Mouse (Mus musculus) testis, adult 2 months (tissue): Measurements from ENCODE around the gene Serpinb1c. TPM values are rescaled to one million over a fixed set of nuclear protein-coding genes. Genes with fewer than 3 reads are reported as not detected.
A peak's percentile ranks its signal among the peaks of the same experiment; 100 is the strongest.
"Not testable (repeated sequence)": the region's sequence is repeated elsewhere in the genome, so short reads cannot be mapped to it uniquely, and the experiment has no call there.

Experiments
- H3K27ac ChIP-seq: fragments of 200-500 bp; 2 replicates; pipeline ENCODE4 v1.5.1; 2012; ENCODE audit warnings: low read depth, low read length; ENCODE audit not compliant: control insufficient read depth, insufficient read depth
- H3K27me3 ChIP-seq: fragments of 200-500 bp; 2 replicates; pipeline ENCODE4 v1.6.1; 2012; ENCODE audit warnings: mild to moderate bottlenecking, low read length, moderate library complexity; ENCODE audit not compliant: control insufficient read depth, insufficient read depth
- H3K36me3 ChIP-seq: fragments of 200-500 bp; 2 replicates; pipeline ENCODE4 v1.6.1; 2012; ENCODE audit warnings: mild to moderate bottlenecking, low read length; ENCODE audit not compliant: control insufficient read depth, insufficient read depth
- H3K4me1 ChIP-seq: fragments of 200-500 bp; 2 replicates; pipeline ENCODE4 v1.6.1; 2012; ENCODE audit warnings: low read length; ENCODE audit not compliant: control insufficient read depth, insufficient read depth
- H3K4me3 ChIP-seq: fragments of 200-500 bp; 2 replicates; pipeline ENCODE4 v1.5.1; 2012; ENCODE audit warnings: low read depth, mild to moderate bottlenecking, low read length, moderate library complexity, mixed read lengths; ENCODE audit not compliant: control insufficient read depth
- CTCF ChIP-seq: fragments of 200-500 bp; IDR thresholded peaks from 2 replicates; pipeline ENCODE4 v1.5.1; 2012; ENCODE audit warnings: low read depth, mild to moderate bottlenecking, inconsistent platforms, low read length, moderate library complexity; ENCODE audit not compliant: control insufficient read depth, insufficient read depth, insufficient replicate concordance
- POLR2A ChIP-seq: fragments of 200-500 bp; IDR thresholded peaks from 2 replicates; pipeline ENCODE4 v1.6.1; 2012; ENCODE audit warnings: low read depth, mild to moderate bottlenecking, inconsistent platforms, low read length, moderate library complexity; ENCODE audit not compliant: control insufficient read depth
- polyA plus RNA-seq: library from polyadenylated mRNA; depleted of rRNA; stranded (reverse); fragments of >200 nt; gene quantifications from 2 replicates; pipeline ENCODE4 v1.2.3, GENCODE M21; 2012

The Serpinb1c gene
- polyA plus RNA-seq, 1 experiment = not detected

DNA sequence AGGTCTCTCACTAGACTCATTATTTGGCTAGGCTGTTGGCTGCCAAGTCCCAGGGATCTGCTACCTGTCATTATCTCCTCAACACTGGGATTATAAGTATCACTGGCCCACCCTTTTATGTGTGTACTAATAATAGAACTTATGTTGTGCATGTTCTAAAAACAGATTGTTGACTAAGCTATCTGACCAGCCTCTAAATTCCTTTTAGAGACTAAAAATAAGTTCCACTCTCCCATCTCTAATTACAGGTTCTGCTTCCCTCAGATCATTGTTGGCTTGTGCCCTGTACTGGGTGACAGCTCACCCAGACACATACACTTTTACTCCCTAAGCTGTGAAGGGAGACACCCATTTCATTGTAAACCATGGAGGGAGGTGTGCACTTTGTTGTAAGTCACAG lies 24.6 kb upstream of the Serpinb1c start:
- Histone ChIP-seq H3K4me3 (no peak overlapping the region), H3K27me3 (no peaks in the 10 kb centered on the region), H3K4me1 (no peaks in the 10 kb centered on the region), H3K36me3 (no peaks in the 10 kb centered on the region), H3K27ac (no peak overlapping the region)
- TF ChIP-seq POLR2A (no peak), CTCF (no peak)

DNA sequence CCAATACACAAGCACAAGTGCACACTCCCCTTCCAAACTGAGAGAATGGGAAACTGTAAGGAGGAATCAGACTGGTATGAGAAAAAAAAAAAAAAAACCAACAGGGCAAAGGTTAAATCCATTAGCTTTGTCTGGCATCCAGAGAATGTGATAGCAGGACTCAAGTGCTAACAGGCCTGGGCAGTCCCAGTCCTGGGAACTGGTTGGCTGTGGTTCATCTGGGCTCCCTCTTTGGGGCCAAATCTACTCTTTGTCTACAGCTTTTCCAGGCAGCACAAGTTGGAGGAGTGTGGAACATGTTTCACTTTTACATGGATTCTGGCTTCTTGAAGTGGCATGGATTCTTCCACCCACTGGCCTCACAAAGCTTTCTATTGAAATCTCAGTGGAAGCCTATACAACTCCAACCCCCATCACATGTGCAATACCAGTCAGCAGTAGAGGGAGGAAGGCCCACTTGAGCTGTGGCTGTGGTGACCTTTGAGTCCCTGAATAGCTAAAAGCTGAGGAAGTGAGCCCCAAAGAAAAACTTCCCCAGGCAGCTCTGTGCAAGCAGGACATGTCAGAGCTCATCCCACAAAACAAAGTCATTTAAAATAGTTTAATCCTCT lies 14.9 kb upstream of the Serpinb1c start:
- TF ChIP-seq POLR2A (no peak), CTCF (no peak)
- no peak overlapping the region for H3K27ac ChIP-seq

DNA sequence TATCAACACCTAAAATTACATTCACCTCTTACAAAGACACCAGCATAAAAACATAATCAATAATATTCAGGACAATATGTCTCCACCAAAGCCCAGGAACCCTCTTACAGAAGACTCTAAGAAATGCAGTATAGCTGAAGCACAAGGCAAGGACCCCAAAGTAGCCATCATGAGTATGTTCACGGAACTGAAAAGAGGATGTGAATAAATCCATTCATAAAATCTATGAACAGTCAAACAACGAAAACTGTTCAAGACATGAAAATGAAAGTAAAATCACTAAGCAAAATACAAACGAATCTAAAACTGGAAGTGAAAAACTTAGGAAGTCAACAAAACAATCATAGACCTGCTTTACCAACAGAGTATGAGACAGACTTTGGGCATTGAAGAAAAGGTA lies 10.2 kb upstream of the Serpinb1c start:
- Histone ChIP-seq H3K4me3 (no peak overlapping the region), H3K4me1 (no peaks in the 10 kb centered on the region), H3K27me3 (no peaks in the 10 kb centered on the region), H3K27ac (no peak overlapping the region), H3K36me3 (no peaks in the 10 kb centered on the region)
- no peak for TF ChIP-seq CTCF
- TF ChIP-seq POLR2A = no peak

More for the DNA sequence above, 14.9 kb upstream of the Serpinb1c start:
- H3K27me3 ChIP-seq = no peaks in the 10 kb centered on the region
- H3K36me3 ChIP-seq = no peaks in the 10 kb centered on the region
- H3K4me3 ChIP-seq = no peak overlapping the region
- no peaks in the 10 kb centered on the region for H3K4me1 ChIP-seq

DNA sequence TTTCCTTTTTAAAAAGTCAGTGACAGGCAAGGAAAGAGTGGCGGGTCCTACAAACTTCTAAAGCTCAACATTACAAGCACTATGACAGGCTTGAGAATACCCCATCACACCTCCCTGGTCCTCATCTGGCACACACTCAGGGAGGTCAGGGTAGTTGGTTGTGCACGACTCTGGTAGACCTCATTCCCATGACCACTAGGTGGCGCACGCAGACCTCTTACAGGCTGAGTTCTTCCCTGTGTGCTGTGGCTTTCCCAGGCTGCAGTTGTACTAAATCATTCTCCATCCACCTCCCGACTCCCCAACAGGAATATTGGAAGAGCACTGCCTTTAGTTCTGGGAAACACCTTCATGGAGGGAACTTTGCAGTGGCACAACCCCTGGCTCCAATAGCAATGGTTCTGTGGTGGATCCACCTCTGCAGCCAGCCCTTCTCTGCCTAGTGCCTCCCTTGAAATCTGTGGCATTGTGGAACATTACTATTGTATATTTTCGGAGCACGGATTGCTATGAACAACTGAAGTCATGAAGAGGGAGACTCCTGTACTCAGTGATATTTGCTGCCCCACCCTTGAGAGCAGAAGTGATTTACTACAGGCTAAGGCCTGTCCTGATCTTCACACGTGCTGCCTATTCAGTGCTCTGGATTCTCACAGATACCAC lies 5.3 kb upstream of the Serpinb1c start:
- no peak overlapping the region for H3K27ac ChIP-seq
- no peak overlapping the region for H3K4me3 ChIP-seq

DNA sequence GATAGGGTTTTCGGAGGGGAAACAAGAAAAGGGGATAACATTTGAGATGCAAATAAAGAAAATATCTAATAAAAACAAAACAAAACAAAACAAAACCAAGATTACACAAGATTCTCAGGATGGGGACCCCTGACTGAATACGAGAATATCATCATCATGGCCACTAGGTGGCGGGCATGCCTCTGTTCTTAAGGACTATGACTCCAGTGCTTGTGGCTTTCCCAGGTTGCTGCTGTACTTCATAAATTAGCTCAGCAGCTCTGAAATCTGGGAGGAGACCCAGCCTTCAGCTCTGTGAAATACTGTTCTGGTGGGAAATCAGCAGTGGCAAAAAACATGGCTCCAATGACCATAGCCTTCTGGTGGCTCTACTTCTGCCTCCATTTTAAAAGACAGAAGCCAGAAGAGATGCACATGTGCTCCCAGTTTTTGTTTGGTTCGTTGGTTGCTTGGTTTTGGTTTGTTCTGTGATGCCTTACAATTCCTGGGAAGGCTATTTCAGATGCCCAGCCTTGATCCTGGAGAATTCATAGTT lies 4.5 kb upstream of the Serpinb1c start:
- H3K27me3 ChIP-seq = no peaks in the 10 kb centered on the region
- no peaks in the 10 kb centered on the region for H3K4me1 ChIP-seq
- TF ChIP-seq CTCF (no peak; the same call in 1 of the 2 replicates), POLR2A (no peak)
- no peaks in the 10 kb centered on the region for H3K36me3 ChIP-seq
- H3K4me3 ChIP-seq = no peak overlapping the region
- no peak overlapping the region for H3K27ac ChIP-seq

More for the DNA sequence above, 5.3 kb upstream of the Serpinb1c start:
- Histone ChIP-seq H3K4me1 (no peaks in the 10 kb centered on the region), H3K36me3 (no peaks in the 10 kb centered on the region), H3K27me3 (no peaks in the 10 kb centered on the region)
- TF ChIP-seq CTCF (peak; percentile 97), POLR2A (no peak)

DNA sequence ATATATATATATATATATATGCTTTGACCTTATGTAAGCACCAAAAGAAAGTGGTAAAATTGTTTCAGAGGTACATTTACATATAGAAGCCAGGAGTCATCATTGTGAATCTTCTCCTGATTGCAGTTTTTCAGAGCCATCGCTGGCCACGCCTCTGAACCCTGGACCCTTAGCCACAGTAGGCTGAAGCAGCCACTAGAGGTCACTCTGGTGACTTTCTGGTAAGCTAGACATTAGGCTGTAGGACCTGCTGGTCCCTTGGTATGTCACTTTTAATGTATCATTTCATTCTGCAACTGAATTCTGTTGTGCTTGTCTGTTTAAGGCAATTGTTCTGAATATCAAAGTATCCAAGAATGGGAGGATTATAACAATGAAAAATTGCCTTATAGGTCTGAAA lies 2.6 kb upstream of the Serpinb1c start:
- TF ChIP-seq CTCF (peak; percentile 32; the same call in 1 of the 2 replicates), POLR2A (no peak)
- no peak overlapping the region for H3K27ac ChIP-seq

DNA sequence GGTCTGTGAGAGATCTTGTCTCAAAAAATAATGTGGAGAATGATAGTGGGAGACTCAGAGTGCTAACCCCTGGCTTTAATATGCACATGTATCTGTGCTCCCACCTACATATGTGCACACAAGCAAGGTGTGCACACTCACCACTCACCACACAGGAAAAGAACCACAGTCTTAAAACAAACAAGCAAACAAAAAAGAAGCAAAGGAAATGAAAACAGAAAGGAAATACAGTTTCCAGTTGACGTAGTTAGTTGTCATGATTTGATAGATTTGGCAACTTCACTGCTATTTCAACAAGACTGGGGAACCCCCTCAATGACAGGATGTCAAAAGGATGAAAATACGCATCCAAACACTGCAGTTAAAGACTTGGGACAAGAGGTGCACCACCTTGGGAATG lies 1.1 kb upstream of the Serpinb1c start:
- H3K27me3 ChIP-seq, H3K36me3 ChIP-seq, H3K27ac ChIP-seq, H3K4me3 ChIP-seq, H3K4me1 ChIP-seq: not testable (repeated sequence)

More for the DNA sequence above, 2.6 kb upstream of the Serpinb1c start:
- no peaks in the 10 kb centered on the region for H3K4me1 ChIP-seq
- no peaks in the 10 kb centered on the region for H3K36me3 ChIP-seq
- H3K27me3 ChIP-seq = no peaks in the 10 kb centered on the region
- H3K4me3 ChIP-seq = no peak overlapping the region
